Mouse (Mus musculus) ZHBTc4 (cell line): ENCODE measurements at regions not wholly inside any gene's neighbourhood (a gene's known extent, or its start where the extent isn't known, plus 50 kb on each side); places are given as distances from the start of the nearest gene placed in this dataset.
"Not testable (repeated sequence)": the region's sequence is repeated elsewhere in the genome, so short reads cannot be mapped to it uniquely, and the experiment has no call there.

ENCODE experiments used
- DNase-seq: peaks from one replicate; pipeline ENCODE4 v3.0.0-alpha.2; 2011; ENCODE audit warnings: low read depth, low spot score

DNA sequence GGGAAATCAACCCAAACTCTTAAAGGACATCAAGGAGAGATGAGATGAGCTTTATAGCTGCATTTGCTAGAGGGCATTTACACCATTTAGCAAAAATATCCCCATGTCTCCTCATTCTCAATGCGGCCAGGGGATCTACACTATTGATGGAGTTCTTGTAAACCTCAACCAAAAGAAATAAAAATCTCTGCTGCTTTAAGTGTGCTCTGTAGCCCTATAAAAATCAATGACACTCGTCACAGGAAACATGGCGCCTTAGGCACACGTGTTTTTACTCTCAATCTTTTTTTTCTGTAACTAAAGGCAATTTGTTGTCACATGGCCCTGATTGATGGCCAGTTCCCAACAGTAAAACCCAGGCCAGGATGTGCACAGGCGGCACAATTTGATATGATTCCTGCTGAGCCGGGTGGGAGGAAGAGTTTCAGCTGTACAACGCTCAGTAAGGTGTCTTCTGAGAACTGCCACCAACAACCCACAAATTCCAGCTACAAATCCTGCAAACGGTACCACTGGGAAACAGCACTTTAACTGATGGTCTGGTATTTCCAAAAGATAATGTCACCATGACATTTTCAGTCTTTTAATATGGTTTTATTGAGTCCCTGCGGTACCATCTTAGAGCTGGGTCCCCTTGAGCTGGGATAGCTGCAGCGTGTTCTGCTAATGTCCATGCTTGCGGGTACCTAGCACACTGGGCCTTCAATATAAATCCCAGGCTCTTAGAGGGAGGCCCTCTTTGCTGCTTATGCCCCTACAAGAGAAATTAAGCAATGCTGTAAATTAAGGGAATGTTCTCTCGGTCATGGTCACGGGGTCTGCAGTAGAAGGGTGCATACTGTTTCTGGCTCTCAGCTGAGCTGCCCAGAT, 78.8 kb downstream of the Tpbg start:
- DNase-seq, result no peak

DNA sequence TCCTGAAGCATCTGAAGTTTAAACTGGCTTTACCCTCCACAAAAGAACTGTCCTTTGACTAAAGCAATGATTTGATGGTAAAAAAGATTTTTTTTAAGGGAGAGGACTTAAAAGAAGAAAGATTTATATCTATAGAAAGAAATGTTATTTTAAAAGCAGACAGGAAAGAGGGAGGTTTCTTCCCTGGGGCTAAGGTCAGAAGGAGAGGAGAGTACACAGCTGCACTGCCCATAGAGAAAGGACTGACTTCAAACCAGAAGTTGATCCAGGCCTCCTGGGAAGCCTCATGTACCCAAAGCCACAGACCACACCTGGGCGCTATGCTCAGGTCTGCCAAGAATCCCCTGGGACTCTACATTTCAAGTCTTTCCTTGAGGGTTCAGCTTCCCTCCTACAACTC, 83.1 kb downstream of the Tpbg start:
- no peak for DNase-seq

DNA sequence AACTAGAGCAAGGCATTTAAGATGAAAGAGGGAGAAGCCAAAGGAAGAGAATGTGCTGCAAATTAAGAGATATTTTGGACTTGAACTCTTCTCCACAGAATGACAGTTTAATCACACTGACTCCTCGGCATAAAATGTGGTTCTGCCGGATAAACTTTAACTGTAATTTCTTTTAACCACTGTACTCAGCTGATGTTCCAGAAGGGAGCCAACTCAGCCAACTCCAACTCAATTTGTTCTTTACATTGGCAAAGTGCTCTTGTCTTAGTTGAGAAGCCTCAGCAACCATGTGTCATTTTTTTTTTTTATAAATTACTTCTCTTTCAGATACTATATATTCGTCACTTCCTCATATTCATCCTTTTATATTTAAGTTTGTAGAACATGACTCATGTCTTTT, 90.0 kb downstream of the Tpbg start:
- DNase-seq, result no peak

DNA sequence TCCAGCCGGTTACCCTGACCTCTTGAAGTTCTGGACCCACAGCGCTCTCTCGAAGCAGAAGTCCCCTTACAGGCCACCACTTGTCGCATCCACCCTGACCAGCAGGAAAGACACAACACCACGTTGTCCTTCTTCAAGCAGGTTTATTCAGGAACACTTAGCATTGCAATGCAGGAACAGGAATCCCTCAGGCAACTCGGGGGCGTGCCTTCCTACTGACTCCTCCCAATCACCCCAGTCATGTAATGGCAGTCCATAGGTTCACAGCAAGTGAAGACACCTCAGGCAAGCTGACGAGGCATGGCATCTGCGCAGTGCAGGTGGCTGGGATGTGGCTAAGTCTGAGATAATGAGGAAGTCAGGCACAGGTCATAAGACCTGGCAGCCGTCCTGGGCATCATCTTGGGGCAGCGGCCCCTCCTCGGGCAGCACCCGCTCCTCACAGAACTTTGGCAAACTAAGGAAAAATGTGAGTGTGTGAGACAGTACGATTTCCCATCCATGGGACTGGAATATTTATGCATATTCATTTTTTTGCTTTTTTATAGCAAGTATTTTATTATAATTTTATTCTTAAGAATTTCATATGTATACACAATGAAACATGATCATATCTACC, 101.0 kb downstream of the Tpbg start:
- DNase-seq, result not testable (repeated sequence)

DNA sequence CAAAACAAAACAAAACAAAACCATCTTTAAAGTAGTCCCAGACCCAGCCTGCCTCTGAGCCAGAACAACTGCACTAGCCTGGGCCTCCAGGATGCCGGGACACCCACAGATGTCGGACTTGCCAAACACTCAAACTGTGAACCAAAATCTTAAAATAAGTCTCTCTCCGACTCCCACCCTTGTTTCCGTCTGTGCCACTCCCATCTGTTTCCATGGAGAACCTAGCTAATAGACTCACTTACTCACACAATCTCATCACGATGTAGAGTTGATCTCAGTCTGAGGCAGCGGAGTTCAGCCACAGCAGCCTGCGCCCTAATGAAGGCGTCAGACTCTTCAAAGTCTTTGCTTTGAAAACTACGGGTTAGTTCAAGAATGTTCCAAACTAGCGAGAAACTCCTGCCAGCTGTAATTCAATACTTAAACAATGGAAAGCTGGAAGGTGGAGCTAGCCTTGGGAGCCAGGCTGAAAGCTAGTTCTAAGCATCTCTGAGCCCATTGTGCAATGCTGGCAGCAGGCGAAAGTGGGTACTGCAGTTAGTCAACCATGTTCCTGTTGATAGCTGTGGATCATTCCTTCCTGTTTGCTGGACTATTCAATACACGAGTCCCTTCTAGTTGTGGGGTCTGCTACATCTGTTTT, 106.4 kb downstream of the Tpbg start:
- DNase-seq, result peak; percentile 79

DNA sequence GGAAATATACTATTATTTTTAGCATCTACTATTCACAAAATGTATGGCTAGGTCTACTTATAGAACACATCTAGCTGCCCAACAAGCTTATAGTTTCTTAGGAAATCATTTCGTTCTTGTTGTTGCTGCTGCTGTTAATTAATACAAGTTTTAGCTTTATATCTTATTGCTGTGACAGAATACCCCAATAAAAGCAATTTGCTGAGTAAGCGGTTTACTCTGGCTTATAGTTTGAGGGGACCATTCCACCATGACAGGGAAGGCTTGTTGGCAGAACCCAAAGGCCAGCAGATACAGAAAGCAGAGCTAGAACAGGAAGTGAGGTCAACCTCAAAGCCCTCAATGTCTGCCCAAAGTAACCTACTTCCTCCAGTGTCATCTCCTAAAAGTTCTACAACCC, 109.6 kb downstream of the Tpbg start:
- DNase-seq, result no peak

DNA sequence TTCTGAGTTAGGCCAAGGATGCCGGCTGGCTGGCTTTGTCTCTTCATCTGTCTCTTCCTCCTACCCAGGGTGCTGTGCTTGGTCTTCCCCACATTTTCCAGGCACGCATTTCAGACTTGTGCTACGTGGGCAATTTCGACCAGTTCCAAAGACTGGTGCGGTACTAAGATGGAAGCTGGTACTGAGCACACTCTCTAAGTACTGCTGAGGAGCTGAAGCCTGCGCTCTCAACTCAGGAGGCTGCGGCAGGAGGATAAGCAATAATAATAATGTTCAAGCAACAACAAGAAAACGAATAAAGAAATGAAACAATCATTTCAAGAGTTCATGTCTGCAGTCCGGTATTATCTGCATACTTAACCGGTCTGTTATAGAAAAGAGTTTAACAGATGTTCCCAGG, 127.9 kb downstream of the Tpbg start:
- DNase-seq, result no peak

DNA sequence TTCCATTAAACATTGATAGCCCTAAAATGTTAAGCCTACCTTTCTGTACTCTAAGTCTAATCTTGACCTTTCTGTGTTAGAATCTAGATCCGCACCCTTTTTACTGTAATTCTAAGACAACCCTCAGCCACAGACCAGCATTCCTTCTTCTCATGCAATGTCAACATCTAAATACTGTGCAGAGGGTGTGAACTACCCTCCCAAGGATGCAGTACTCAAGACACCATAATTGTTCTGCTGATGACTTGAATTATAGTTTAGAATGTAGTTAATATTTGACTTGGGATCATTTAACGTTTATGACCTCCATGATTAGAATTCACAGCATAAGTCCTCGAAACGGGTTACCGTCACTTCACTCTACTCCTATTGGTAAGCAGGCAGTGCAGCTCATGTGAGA, 139.2 kb downstream of the Tpbg start:
- no peak for DNase-seq

DNA sequence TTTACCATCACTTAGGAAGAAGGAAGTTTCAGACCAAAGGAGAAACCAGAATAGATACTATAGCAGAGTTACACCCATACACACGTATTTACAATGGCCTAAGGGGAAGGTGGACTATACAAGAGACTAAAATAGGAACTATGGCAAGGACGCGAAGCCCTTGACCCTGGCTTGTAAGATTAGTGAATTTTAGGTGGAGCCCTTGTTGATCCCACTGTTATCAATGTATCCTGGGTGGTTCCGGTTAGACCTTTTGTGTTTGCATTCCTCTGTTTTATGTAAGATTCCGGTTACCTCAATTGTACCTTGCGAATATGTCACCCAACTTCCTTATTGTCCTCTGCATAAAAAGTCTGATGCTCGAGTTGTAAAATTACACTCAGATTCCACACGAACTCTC, 141.3 kb downstream of the Tpbg start:
- peak; percentile 62 for DNase-seq

DNA sequence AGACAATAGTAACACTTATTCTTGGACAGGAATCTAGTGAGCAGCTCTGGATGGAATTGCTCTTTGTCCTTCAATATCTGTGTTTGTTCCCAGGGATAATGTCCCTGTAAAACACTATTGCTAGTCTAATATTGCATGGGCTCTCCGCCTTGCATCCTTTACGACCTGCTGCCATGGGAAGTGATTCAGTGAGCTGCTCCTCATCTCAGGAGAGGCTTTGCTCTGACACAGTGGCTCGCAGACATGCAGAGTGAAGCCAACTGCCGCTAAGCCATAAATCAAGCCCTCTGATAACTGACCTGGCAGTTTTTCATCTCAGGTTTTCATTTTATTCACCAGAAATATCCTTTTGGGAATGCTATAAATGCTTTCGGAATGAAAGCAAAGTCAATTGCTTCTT, 143.5 kb downstream of the Tpbg start:
- DNase-seq, result no peak

DNA sequence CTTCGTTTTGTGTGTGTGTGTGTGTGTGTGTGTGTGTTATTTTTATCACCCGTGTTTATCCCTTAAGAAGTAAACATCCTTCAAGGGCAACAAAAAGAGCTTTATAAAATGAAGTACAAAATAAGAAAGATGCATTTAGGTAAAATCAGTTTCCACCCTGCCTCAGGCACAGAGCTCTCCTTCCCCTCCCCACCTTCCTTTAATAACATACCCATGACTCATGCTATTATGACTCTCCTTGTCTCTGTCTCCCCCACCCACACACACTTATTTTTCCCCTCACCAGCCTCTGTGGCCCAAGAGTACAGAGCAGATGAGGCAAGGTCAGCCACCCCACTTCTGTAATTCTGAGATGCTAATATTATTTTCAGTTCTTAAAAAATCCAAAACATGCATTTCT, 144.0 kb downstream of the Tpbg start:
- no peak for DNase-seq

DNA sequence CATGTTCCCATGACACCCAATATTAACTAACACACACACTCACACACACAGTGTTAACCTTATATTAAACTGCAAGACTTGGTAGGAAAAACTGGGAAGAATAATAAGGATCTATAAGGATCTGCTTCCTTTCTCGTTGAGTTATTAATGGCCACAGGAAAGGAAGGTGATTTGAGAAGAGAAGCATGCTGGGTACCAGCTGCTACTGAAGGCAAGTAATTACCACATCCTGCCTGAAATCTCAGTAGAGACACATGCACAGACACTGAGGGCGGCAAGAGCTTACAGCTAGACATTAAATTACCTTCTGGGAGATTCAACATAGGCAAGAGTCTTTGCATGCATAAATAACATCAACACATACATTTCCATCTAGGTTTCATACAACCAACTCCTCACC, 160.8 kb downstream of the Tpbg start:
- no peak for DNase-seq

DNA sequence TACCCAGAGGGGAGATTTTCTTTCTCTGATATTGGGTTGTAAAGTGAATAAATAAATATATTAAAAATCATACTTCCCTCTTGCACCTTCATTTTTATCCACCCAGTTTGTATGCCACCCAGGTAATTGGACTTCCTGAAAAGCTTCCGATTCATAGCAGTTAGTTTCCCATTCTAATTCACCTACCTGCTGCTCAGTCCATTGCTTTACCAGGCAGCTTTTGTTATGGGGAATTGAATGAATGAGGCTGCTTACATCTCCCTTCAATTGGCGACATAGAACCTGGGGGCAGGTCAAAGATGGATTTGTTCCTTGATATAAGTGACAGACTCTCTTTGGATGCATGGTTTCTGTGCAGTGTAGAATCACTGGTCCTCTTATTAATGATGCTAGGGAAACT, 169.5 kb downstream of the Tpbg start:
- DNase-seq, result peak; percentile 47

DNA sequence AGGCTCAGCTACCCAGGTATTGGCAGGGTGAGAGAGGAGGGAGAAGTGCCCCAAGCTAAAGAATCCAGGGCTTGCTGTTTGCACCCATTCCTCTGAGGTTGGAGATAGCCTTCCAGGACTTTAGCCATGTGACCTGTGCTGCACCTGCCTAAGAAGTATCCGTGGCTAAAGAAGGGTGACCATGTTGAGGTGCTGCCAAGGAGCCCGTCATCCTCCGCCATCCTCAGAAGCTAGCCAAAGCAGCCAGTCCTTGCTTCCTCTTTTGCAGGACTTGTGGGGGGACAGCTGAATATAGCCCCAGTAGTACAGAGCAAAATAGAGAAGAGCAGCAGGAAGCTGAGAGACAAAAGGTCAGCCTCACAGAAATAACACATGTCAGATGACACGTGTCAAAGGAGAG, 173.7 kb downstream of the Tpbg start:
- DNase-seq, result no peak

DNA sequence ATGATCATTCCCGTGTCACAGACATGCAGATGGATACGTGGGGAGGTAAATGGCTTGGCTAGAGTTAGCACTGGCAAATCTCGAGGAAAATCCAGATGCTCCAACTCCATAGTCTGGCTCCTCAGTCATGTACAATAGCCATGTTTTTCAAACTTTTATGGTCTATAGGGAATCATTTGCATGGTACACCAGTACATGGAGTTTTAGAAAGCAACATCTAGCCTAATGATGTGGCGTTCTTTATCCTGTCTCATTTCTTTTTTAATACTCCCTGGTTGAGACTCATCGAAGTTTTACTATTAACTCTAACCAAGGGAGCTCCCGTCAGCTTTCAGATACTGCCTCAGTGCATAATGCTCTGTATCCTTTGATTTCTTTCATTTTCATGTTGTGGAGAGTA, 178.0 kb downstream of the Tpbg start:
- no peak for DNase-seq

DNA sequence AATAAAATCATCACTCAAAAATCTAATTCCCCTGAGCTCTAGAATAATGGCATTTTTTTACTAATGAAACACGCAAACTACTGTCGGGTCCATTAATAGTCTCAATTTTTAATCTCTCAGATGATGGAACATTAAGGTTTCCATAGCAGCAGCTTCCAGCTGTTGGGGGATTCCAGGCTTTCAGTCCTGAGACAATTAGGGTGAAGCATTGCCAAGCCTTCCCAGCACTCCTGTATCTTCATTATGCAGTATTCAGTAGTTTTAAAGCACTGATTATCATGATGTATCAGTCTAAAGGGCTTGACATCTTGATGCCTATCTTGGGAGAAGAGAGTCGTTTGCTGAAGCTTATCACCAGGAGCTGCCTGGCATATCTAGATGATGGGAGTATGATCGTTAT, 178.6 kb downstream of the Tpbg start:
- DNase-seq, result no peak

DNA sequence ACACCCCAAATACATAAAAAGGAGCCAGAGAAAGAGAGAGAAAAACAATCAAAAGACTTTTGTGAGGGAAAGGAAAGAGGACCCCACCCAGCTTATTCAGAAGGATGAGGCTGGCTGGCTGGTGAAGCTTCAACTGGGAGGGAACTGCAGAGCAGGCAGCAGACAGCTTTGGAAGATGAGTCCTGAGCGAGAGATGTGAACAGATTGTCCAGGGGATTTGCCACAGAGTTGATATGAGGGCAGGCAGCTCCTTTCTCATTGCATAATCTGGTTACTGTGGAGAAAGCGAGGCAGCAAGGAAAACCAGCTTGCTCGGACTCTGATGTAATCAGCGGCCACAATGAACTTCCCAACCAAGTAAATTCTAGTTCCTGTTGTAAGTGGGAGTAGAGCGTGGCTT, 188.6 kb downstream of the Tpbg start:
- DNase-seq, result no peak

DNA sequence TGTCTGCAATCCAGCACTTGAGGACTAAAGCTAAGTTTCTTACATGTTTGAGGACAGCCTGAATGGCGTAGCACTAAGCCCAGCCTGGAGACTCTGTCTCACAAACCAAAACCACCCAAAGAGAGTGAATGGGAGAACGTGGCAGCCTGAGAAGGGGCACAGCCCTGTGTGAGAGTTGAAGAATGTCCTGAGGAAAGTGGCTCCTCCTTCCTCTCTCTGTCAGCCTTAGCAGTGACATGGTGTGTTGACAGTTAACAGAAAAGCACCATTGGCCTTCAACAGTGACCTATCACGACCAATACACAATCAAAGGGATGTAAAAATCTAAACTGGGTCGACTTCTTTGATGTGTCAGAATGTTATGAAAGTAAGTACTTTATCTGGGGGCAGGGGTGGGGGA, 201.9 kb downstream of the Tpbg start:
- DNase-seq, result peak; percentile 25

DNA sequence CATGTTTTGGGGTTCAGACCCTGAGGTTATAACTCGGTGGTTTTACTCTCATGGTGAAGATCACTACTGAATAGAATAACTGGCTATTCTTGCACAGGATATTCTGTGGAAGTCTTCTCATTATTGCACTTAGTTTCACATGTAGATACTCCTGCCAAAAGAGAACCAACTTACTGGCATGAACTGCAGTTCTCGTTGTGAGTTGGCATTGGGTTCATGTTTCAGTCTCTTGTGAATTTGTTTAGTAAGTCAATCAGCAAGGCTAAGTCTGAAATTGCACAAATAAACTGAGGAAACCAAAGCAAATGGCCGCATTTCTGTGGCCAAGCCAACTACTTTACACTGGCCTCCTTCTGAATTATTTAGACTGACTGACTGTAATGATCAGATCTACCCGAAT, 215.9 kb downstream of the Tpbg start:
- no peak for DNase-seq

DNA sequence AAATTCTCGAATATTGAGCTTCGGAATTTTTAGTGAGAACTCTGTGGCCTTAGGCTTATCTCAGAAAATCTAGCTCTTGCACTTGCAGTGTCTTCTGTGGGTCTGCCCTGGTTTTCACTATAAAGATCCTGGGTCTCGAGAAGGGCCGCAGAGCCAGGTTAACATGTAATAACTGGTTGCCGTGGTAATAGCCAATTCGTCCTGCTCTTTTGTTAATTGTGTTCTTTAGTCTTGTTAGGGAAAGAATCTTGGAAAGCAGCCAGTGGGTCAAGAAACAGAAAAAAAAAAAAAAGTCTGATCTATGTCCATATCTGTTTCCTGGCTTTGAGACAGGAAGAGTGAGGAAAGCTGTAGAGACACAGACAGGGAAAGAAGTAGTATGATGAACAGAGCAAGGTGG, 217.9 kb downstream of the Tpbg start:
- DNase-seq, result no peak

DNA sequence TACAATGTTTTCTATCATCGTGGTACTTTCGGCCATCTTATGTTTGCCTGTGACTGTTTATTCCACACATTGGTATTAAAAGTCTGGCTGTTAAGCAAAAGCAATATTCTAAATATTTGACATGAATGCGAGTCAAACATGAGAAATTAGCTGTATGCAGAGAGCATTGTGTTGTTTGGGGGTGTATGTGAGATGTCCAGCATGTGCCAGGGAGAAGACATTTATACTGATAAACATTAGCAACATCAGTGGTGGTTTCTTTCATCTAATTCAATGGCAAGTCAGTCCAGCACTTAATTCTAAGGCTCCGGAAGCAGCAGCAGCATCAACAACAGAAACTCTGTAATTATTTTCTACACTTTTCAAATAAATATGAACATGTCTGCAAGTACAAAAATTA, 219.1 kb downstream of the Tpbg start:
- DNase-seq, result no peak

DNA sequence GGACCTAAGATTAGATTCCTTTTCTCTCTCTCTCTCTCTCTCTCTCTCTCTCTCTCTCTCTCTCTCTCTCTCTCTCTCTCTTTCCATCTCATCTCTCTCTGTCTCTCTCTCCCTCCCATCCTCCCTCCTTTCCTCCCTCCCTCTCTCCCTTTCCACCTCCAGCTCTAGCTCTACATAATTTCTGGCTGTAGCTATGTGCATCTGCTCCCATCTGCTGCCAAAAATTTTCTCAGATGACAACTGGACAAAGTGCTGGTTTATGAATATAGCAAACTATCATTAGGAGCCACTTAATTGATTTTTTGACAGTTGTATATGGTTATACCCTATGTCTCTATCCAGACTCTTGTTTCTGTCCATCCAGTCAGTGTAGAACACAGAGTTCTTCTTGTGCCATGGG, 237.1 kb downstream of the Tpbg start:
- DNase-seq, result no peak

DNA sequence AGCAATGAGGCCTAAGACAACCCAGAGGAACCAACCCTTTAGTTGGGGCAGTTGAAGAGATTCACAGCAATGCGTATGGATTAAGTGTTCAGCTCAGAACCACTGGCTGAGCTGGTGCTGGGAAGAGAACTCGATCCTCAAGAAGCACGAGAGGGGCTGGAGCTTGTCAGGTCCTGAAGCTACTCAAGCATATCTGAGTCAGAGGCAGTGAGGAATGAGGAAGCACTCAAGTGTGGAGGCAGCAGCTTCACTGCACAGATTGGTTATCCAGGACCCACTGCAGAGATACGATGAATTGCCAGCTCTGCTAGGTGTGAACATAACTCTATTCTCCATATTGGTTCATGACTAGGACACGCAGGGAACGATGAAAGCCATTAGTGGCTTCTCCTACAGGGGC, 239.7 kb downstream of the Tpbg start:
- DNase-seq, result no peak
